Mouse (Mus musculus): ENCODE measurements at regions not wholly inside any gene's neighbourhood (a gene's known extent, or its start where the extent isn't known, plus 50 kb on each side); places are given as distances from the start of the nearest gene placed in this dataset.

DNA sequence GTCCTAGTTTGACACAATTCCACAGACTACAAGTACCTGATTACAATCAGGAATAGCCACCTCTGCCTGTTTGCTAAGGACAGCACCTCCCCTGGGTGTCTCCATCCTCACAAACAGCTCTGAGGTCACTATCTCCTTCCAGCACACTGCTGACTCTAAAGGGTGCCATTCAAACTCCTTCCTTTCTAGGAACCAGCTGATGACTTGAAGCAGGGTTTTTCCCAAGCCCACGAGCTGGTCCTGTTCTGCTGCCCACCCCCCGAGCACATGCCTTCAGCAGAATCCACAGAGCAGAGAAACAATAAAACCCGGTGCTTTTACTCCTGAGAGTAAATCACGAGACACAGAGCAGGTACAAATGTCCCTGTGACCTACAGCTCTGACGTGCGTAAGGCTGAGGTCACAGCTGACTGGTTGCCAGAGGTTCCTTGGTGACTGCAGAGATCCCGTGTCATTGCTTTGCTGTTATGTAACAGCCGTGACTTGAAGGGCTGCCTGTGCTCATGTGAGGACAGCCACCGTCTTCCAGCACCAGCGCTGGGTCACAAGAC lies 90.0 kb upstream of the Irs2 start:
- Histone ChIP-seq H3K36me3 (ENCODE audit: control insufficient read depth, insufficient read depth, low read length) (no peaks in the 10 kb centered on the region), H3K27me3 (ENCODE audit: control insufficient read depth, insufficient read depth, low read length) (no peaks in the 10 kb centered on the region), H3K4me1 (replicated peaks; ENCODE audit: control insufficient read depth, insufficient read depth, low read length) (peaks cover 3% of the 10 kb centered on the region; the same call in 1 of the 2 replicates), H3K27ac (ENCODE audit: control insufficient read depth, insufficient read depth, low read length) (no peak overlapping the region), H3K4me3 (ENCODE audit: control insufficient read depth, insufficient read depth, low read length) (no peak overlapping the region)
- TF ChIP-seq POLR2A (IDR thresholded peaks at IDR 0.05; ENCODE audit: control insufficient read depth, extremely low read depth, insufficient read depth, low read length, poor library complexity), result no peak
- no peak for TF ChIP-seq CTCF (IDR thresholded peaks at IDR 0.05; ENCODE audit: borderline replicate concordance, control insufficient read depth, extremely low read depth, insufficient read depth, low read length, poor library complexity)
- 11% methylated on average over 10 of the region's 10 CpGs for WGBS
- DNase-seq, result no peak

GRCm38 (mm10) chr8:11097813-11098212 lies 89.6 kb upstream of the Irs2 start:
- peaks cover 3% of the 10 kb centered on the region; the same call in 1 of the 2 replicates for H3K4me1 ChIP-seq (replicated peaks; ENCODE audit: control insufficient read depth, insufficient read depth, low read length)
- no peak overlapping the region for H3K27ac ChIP-seq (ENCODE audit: control insufficient read depth, insufficient read depth, low read length)
- no peak for DNase-seq
- no peak overlapping the region for H3K4me3 ChIP-seq (ENCODE audit: control insufficient read depth, insufficient read depth, low read length)
- 32% methylated on average over 3 of the region's 3 CpGs for WGBS
- H3K36me3 ChIP-seq (ENCODE audit: control insufficient read depth, insufficient read depth, low read length), result no peaks in the 10 kb centered on the region
- no peaks in the 10 kb centered on the region for H3K27me3 ChIP-seq (ENCODE audit: control insufficient read depth, insufficient read depth, low read length)
- TF ChIP-seq POLR2A (IDR thresholded peaks at IDR 0.05; ENCODE audit: control insufficient read depth, extremely low read depth, insufficient read depth, low read length, poor library complexity), result no peak
- TF ChIP-seq CTCF (IDR thresholded peaks at IDR 0.05; ENCODE audit: borderline replicate concordance, control insufficient read depth, extremely low read depth, insufficient read depth, low read length, poor library complexity), result no peak

DNA sequence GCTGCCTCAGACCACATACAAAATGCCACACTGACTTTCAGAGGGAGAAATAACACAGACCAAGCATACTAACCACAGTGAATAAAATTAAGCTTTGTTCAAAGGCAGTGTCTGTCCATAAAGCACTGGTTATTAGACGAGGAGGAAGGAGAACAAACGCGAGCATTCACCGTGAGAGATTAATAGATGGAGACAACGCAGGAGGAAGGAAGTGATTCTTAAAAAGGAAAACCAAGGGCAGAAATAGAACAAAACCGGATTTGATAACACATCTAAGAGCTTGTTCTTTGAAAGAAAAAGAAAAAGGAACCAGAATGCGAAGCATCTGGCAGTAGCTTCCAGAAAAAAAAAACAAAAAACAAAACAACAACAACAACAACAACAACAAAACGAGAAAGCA lies 86.3 kb upstream of the Irs2 start:
- DNase-seq, result no peak
- no peak overlapping the region for H3K27ac ChIP-seq (ENCODE audit: control insufficient read depth, insufficient read depth, low read length)
- 6% methylated on average over 8 of the region's 8 CpGs for WGBS
- H3K4me1 ChIP-seq (replicated peaks; ENCODE audit: control insufficient read depth, insufficient read depth, low read length), result peaks cover 3% of the 10 kb centered on the region; the same call in 1 of the 2 replicates
- no peak overlapping the region for H3K4me3 ChIP-seq (ENCODE audit: control insufficient read depth, insufficient read depth, low read length)
- H3K36me3 ChIP-seq (ENCODE audit: control insufficient read depth, insufficient read depth, low read length), result no peaks in the 10 kb centered on the region
- no peaks in the 10 kb centered on the region for H3K27me3 ChIP-seq (ENCODE audit: control insufficient read depth, insufficient read depth, low read length)
- TF ChIP-seq POLR2A (IDR thresholded peaks at IDR 0.05; ENCODE audit: control insufficient read depth, extremely low read depth, insufficient read depth, low read length, poor library complexity), result no peak
- no peak for TF ChIP-seq CTCF (IDR thresholded peaks at IDR 0.05; ENCODE audit: borderline replicate concordance, control insufficient read depth, extremely low read depth, insufficient read depth, low read length, poor library complexity)

GRCm38 (mm10) chr8:11092348-11092747 lies 84.1 kb upstream of the Irs2 start:
- no peak for DNase-seq
- WGBS, result 72% methylated on average over 4 of the region's 4 CpGs
- H3K4me3 ChIP-seq (ENCODE audit: control insufficient read depth, insufficient read depth, low read length), result no peak overlapping the region
- no peaks in the 10 kb centered on the region for H3K4me1 ChIP-seq (replicated peaks; ENCODE audit: control insufficient read depth, insufficient read depth, low read length)
- no peak for TF ChIP-seq CTCF (IDR thresholded peaks at IDR 0.05; ENCODE audit: borderline replicate concordance, control insufficient read depth, extremely low read depth, insufficient read depth, low read length, poor library complexity)
- no peak for TF ChIP-seq POLR2A (IDR thresholded peaks at IDR 0.05; ENCODE audit: control insufficient read depth, extremely low read depth, insufficient read depth, low read length, poor library complexity)
- no peaks in the 10 kb centered on the region for H3K27me3 ChIP-seq (ENCODE audit: control insufficient read depth, insufficient read depth, low read length)
- no peak overlapping the region for H3K27ac ChIP-seq (ENCODE audit: control insufficient read depth, insufficient read depth, low read length)
- H3K36me3 ChIP-seq (ENCODE audit: control insufficient read depth, insufficient read depth, low read length), result no peaks in the 10 kb centered on the region

DNA sequence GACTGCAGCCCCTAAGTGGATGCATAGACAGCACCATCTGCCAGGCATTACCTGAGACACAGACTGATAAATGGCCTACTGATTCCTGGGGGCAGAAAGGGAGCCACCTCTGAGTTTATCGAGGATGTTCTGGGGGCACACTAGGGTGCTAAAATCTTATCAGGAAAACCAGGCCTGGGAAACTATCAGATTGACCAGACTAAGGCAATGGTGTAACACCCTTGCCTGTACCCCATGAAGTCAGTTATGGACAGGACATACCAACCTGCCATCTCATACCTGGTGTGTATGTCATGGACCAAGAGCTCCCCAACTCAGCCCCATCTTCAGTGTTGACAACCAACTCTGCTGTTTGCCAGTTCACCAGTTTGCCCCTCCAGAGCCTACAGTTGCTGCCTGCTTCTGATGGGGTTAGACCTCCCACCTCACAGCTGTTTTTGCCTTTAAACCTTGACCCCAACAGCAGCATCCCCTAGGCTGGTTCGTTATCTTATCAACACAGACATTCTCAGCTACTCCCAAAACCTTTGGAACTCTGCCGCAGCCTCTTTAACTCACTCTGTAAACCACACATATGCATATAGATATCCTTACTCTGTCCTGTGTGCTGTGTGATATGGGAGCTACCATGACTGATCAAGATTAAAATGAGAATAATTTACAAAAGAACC lies 83.6 kb upstream of the Irs2 start:
- 80% methylated on average over 3 of the region's 3 CpGs for WGBS
- Histone ChIP-seq H3K36me3 (ENCODE audit: control insufficient read depth, insufficient read depth, low read length) (no peaks in the 10 kb centered on the region), H3K4me3 (ENCODE audit: control insufficient read depth, insufficient read depth, low read length) (no peak overlapping the region), H3K27ac (ENCODE audit: control insufficient read depth, insufficient read depth, low read length) (no peak overlapping the region), H3K4me1 (replicated peaks; ENCODE audit: control insufficient read depth, insufficient read depth, low read length) (no peaks in the 10 kb centered on the region), H3K27me3 (ENCODE audit: control insufficient read depth, insufficient read depth, low read length) (no peaks in the 10 kb centered on the region)
- no peak for TF ChIP-seq POLR2A (IDR thresholded peaks at IDR 0.05; ENCODE audit: control insufficient read depth, extremely low read depth, insufficient read depth, low read length, poor library complexity)
- no peak for TF ChIP-seq CTCF (IDR thresholded peaks at IDR 0.05; ENCODE audit: borderline replicate concordance, control insufficient read depth, extremely low read depth, insufficient read depth, low read length, poor library complexity)
- no peak for DNase-seq

- no peak for DNase-seq
- no peak for TF ChIP-seq POLR2A (IDR thresholded peaks at IDR 0.05; ENCODE audit: control insufficient read depth, extremely low read depth, insufficient read depth, low read length, poor library complexity)
- no peak for TF ChIP-seq CTCF (IDR thresholded peaks at IDR 0.05; ENCODE audit: borderline replicate concordance, control insufficient read depth, extremely low read depth, insufficient read depth, low read length, poor library complexity)
- Histone ChIP-seq H3K4me1 (replicated peaks; ENCODE audit: control insufficient read depth, insufficient read depth, low read length) (no peaks in the 10 kb centered on the region), H3K4me3 (ENCODE audit: control insufficient read depth, insufficient read depth, low read length) (no peak overlapping the region), H3K27ac (ENCODE audit: control insufficient read depth, insufficient read depth, low read length) (no peak overlapping the region), H3K27me3 (ENCODE audit: control insufficient read depth, insufficient read depth, low read length) (no peaks in the 10 kb centered on the region), H3K36me3 (ENCODE audit: control insufficient read depth, insufficient read depth, low read length) (no peaks in the 10 kb centered on the region)
- WGBS, result 84% methylated on average over 12 of the region's 12 CpGs
Observed at GRCm38 (mm10) chr8:11088946-11089665, 80.8 kb upstream of the Irs2 start.
